Mouse (Mus musculus) left cerebral cortex, adult 9 months (tissue): Measurements from ENCODE around the gene Sugp2.
A peak's percentile ranks its signal among the peaks of the same experiment; 100 is the strongest.

Experiments used
- DNase-seq, 2 experiments: peaks; one replicate each; pipeline ENCODE4 v3.0.0; 2022; ENCODE audit warnings: low spot score in 2 of 2

The Sugp2 gene

GRCm38 (mm10) chr8:70281001-70281400 is 47.0 kb downstream of the Sugp2 start:
- no peak for DNase-seq

GRCm38 (mm10) chr8:70282603-70283135 is 48.6 kb downstream of the Sugp2 start, which contains the start of gene Homer3:
Homer3 (plus strand) TSS chr8:70282827.
- DNase-seq = peak; percentile 48 to 76

GRCm38 (mm10) chr8:70283136-70284077 is 49.4 kb downstream of the Sugp2 start:
- no peak for DNase-seq

GRCm38 (mm10) chr8:70284421-70284820 is 50.4 kb downstream of the Sugp2 start:
- no peak for DNase-seq

- DNase-seq = no peak
These were observed 51.3 kb downstream of the Sugp2 start for GRCm38 (mm10) chr8:70285304-70285703.

GRCm38 (mm10) chr8:70286737-70287136 is 52.7 kb downstream of the Sugp2 start:
- no peak for DNase-seq

GRCm38 (mm10) chr8:70293988-70294405 is 60.0 kb downstream of the Sugp2 start:
- no peak for DNase-seq

- no peak for DNase-seq
These were observed 66.9 kb downstream of the Sugp2 start for GRCm38 (mm10) chr8:70300881-70301280.

GRCm38 (mm10) chr8:70302358-70302890 is 68.4 kb downstream of the Sugp2 start, which contains the start of the genes Ddx49 and Cope:
Ddx49 (minus strand) TSS chr8:70302489.
Cope (plus strand) TSS chr8:70302518.
- peak; percentile 87 to 96 for DNase-seq

- no peak for DNase-seq
These were observed 68.9 kb downstream of the Sugp2 start for GRCm38 (mm10) chr8:70302901-70303300.

GRCm38 (mm10) chr8:70309311-70309710 is 75.3 kb downstream of the Sugp2 start:
- DNase-seq = peak in 1 of 2 experiments; percentile 26

- DNase-seq = no peak
These were observed 79.4 kb downstream of the Sugp2 start for GRCm38 (mm10) chr8:70313399-70313798.

- peak in 1 of 2 experiments; percentile 82 for DNase-seq
These were observed 81.8 kb downstream of the Sugp2 start, which contains the start of gene Cers1 for GRCm38 (mm10) chr8:70315624-70316510. Cers1 (plus strand) TSS chr8:70315775.

GRCm38 (mm10) chr8:70316511-70317504 is 82.8 kb downstream of the Sugp2 start:
- peak; percentile 89 to 90 for DNase-seq

- no peak for DNase-seq
These were observed 83.8 kb downstream of the Sugp2 start for GRCm38 (mm10) chr8:70317872-70318271.

- DNase-seq = no peak
These were observed 89.7 kb downstream of the Sugp2 start for GRCm38 (mm10) chr8:70323716-70324115.

GRCm38 (mm10) chr8:70327512-70327911 is 93.5 kb downstream of the Sugp2 start:
- DNase-seq = no peak

GRCm38 (mm10) chr8:70329124-70329834 is 95.3 kb downstream of the Sugp2 start, which contains the start of gene Gdf1:
Gdf1 (plus strand) TSS chr8:70329817.
- DNase-seq = no peak
